ENCODE assay signal across 20 mouse cellular contexts in the genomic region with DNA sequence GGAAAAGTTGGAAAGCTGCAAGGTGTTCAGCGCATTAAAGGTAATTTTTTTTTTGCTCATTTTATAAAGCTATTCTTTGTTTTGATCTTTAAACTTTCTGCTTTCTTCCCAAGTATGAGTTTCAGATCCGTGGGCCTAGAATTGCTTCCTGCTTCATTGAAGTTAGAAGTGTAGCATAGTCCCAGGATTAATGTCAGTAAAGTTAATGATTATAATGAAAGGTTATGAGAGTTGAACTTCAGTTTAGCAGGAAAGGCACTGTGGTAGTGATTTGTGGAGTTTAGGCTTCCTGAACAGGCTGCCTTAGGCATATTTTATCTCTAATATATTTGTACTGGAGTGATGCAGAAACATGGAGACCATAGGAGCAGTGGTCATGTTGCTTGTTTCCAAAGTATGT.
"Had no signal": no experiment of that assay in that cellular context is flagged by ENCODE, and none has a peak within 500 bp of the region (broad histone marks: within the 10 kb centered on the region; RNA-seq: fewer than 3 reads in every experiment).

No protein-coding gene starts in this region.

- H3K4me1 ChIP-seq: heart, embryonic 10.5 days; heart, embryonic 12.5 days; hindbrain, embryonic 10.5 days; hindbrain, embryonic 12.5 days; intestine, embryonic 15.5 days; limb, embryonic 13.5 days; limb, embryonic 15.5 days; liver, embryonic 12.5 days had no signal

- H3K27me3 ChIP-seq: heart, embryonic 12.5 days; hindbrain, embryonic 12.5 days; intestine, embryonic 15.5 days; limb, embryonic 13.5 days; limb, embryonic 15.5 days; liver, embryonic 12.5 days had no signal

- H3K4me2 ChIP-seq: heart, embryonic 12.5 days; hindbrain, embryonic 12.5 days; hindbrain, embryonic 14.5 days; intestine, embryonic 15.5 days; limb, embryonic 13.5 days; limb, embryonic 15.5 days; liver, embryonic 12.5 days had no signal

- ATAC-seq: forebrain, embryonic 16.5 days; hindbrain, embryonic 16.5 days; inflammation-experienced regulatory T-cells, adult 6 months; liver, embryonic 12.5 days had no signal

- H3K9ac ChIP-seq: heart, embryonic 12.5 days; hindbrain, embryonic 12.5 days; hindbrain, embryonic 14.5 days; intestine, embryonic 15.5 days; limb, embryonic 13.5 days; limb, embryonic 15.5 days; liver, embryonic 12.5 days; liver, embryonic 14.5 days had no signal

- DNase-seq: gastrocnemius, postnatal 10 days; heart, postnatal 10 days; heart, postnatal 4 days; layer of hippocampus, adult 9-11 months; layer of hippocampus, postnatal 36 days; left cerebral cortex, postnatal 4 days had no signal

- H3K4me3 ChIP-seq: gastrocnemius, adult 2 months; heart, embryonic 10.5 days; heart, embryonic 12.5 days; hindbrain, embryonic 10.5 days; hindbrain, embryonic 12.5 days; intestine, embryonic 15.5 days; limb, embryonic 13.5 days; limb, embryonic 15.5 days; liver, embryonic 12.5 days had no signal

- H3K27ac ChIP-seq: heart, embryonic 10.5 days; hindbrain, embryonic 10.5 days; hindbrain, embryonic 12.5 days; hindbrain, embryonic 14.5 days; intestine, embryonic 15.5 days; limb, embryonic 13.5 days; limb, embryonic 15.5 days; liver, embryonic 12.5 days; liver, embryonic 14.5 days had no signal

- H3K9me3 ChIP-seq: heart, embryonic 10.5 days; heart, embryonic 12.5 days; hindbrain, embryonic 10.5 days; hindbrain, embryonic 12.5 days; intestine, embryonic 15.5 days; limb, embryonic 13.5 days; limb, embryonic 15.5 days; liver, embryonic 12.5 days had no signal

- H3K36me3 ChIP-seq: intestine, embryonic 15.5 days; liver, embryonic 12.5 days had no signal
